Mouse (Mus musculus) adrenal gland, adult 18-20 months (tissue): ENCODE results near the gene Foxl1. TPM values are rescaled to one million over a fixed set of nuclear protein-coding genes. Genes with fewer than 3 reads are reported as not detected.
"Not testable (repeated sequence)": the region's sequence is repeated elsewhere in the genome, so short reads cannot be mapped to it uniquely, and the experiment has no call there.

Source experiments
- DNase-seq, 2 experiments: peaks; one replicate each; pipeline ENCODE4 v3.0.0; 2021 to 2022; ENCODE audit warnings: low spot score in 2 of 2
- total RNA-seq, 2 experiments: library from RNA; stranded (reverse); gene quantifications; 1 replicate in 1 of 2; 2 replicates in 1 of 2; pipeline ENCODE4 v1.2.3; 2021

The Foxl1 gene
- total RNA-seq, 2 experiments from 2014 or later, result 0.26 to 0.27 TPM

DNA sequence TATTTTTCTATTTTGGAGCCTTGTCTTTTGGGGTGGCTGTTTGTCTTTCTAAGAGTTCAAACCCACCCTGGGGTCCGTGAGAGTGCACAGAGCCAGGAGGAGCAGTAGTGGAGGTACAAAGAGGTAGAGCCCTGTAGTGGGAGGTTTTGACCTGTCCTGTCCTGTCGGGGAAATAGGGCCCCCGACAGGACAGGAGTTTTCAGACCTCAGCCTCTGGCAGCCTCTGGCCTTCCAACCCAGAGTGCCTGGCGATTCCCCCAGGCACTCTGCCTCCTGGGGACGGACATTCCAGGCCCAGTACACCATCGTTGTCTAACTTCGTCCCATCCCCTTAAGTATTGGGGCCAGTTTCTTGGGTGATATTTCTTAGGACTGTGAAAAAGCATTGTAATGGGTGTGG, 5.4 kb upstream of the Foxl1 start:
- DNase-seq, result no peak

DNA sequence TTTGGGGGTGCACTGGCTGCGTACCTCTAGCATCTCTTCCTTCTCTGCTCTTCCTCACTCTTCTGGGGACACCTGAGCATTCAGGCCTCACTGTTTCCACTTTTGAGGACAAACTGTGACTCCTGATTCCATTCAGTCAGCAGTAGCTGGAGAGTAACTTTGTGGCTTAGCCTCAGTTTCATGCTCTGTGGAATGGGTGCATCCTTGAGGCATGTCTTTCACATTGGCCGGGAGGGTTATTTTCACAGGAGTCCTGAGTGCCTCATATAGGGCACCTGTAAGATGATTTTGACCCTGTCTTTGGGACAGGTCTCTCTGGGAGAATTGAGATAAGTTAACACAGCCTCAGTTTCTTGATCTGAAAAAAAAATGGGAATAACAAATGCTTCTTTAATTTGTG, 4.6 kb upstream of the Foxl1 start:
- no peak for DNase-seq

DNA sequence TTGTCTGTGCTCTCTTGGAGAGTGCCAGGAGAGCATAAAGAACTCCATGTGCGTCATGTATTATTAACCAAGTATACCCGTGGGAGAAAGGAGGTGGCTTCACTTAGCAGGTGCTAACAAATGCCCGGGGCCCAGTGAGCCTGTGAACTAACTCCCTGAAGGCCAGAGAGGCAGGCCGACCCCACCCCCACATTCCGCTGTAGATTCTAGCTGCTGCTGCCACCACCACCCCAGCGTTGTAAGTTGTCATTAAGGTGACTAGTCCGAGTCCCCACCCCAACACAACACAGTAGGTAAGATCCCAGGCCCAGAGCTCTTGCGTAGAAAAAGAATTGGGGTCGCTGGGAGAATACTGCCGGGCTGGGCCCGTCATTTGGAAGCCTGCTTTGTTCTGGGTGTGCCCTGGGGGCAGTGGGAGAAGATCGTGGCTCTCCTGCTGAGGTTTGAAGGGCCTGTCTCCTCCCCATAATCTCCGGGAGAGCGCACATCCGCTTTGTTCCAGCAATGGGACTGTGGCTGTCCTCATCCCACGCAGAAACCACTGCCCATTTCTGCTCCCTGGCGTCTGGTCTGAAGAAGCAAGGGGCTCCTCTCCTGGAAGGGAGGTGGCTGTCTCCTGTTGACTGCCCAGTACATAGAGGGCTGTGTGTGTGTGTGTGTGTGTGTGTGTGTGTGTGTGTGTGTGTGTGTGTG, 3.0 kb upstream of the Foxl1 start:
- DNase-seq, result no peak

DNA sequence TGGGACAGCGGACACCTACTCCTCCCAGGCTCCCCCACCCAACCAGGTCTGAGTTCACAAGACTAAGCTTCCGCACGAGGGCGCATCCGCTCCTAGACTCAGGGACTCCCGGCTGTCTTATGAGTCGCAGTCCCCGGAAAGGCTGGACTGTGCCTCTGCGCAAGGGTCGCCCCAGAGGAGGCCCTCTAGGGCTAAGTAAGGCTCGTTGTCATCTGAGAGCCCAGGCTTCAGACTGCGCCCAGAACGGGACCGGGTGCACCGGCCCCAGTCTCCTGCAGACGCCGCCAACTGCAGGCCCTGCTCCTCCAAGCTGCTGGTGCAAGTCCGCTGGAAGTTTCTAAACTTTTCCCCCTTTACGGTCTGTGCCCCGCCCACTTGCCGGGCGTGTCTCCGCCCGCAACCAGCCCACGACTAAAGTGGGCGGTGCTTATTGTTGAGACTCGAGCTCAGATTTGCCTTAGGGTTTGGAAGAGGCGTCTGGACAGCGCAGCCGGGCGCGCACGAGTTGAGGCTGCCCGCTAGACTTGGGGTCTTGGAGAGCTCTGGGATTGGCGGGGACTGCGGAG, 2.3 kb upstream of the Foxl1 start:
- peak; percentile 65 to 66 for DNase-seq

DNA sequence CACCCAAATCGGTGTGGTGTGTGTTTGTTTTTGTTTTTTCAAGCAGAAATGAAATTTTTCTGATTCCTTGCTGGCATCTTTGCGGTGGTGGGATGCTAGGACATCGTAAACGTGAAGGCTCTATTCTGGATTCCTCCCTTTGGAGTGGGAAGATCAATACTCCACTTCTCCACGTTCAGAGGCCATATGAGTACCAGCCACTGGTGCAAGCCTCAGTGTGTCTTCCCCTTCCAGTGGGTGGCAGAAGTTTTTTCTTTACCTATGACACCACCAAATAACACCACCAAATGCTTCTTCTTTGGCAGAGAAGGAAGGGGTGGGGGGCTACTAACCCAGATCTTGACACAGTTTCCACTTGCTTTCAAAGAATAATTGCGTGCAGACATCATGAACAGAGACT, 1.5 kb upstream of the Foxl1 start:
- no peak for DNase-seq

DNA sequence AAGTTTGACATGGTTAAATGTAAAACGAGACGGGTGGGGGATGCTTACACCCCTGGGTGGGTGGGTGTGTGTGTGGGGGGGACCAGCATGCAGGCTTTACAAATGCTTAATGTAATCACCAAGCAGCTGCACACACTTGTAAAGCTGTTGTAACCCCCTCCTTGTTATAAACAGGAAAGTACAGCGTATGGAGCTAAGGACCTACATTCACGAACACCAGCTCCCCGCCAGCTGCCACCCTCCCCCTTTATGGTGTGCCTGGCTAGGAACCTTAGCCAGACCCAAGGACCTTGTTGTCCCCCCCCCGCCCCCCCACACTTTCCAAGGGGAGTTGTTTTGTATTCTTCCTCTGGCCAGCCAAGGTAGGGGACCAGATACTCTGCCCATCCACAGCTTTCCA, 1.0 kb upstream of the Foxl1 start:
- DNase-seq, result no peak

DNA sequence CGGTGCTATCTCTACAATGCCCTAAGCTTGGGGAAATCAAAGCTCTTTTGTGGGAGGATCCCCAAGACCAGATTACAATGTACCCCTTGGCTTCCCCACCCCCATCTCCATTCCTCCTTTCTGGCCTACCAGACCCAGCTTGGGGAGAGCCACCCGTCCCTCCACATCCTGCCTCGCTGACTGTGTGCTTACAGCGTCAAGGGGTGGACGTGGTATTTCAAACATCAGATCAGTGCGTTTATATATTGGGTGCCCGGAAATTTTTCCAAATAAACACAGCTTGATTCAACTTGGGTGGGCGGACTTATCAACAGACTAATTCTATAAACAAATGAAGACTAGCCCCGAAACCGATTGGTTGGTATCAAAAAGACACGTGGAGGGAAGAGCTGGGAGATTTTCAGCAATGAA, 444 bp upstream of the Foxl1 start:
- no peak for DNase-seq

DNA sequence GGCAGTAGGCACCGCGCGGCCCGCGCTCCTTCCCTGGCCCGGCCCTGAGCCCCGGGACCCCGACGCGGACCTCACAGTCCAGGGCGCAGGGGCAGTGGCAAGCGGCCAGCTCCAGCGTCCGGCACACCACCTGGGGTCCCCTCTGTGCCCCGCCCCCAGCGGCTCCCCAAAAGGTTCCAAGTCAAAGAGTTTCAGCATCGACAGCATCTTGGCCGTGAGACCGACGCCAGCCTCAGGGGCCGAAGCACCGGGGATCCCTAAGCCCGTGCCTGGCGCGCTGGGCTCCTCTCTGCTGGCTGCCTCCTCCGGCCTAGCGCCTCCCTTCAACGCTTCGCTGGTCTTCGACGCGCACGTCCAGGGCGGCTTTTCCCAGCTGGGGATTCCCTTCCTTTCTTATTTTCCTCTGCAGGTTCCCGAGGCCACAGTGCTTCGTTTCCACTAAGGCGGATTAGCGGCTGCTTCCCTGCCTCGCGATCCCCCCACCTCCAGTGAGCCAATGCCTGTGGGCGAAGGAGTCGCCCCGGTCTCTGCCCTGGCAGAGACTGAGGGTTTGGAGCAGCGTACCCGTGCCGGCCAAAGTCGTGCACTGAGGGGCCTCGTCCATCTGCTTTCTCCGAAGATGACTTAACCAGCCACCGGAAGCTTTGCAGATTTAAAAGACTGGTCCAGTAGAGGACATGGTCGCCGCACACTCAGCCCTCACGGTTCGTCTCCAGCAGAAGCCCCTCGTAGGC, 958 bp downstream of the Foxl1 start:
- DNase-seq, result no peak

DNA sequence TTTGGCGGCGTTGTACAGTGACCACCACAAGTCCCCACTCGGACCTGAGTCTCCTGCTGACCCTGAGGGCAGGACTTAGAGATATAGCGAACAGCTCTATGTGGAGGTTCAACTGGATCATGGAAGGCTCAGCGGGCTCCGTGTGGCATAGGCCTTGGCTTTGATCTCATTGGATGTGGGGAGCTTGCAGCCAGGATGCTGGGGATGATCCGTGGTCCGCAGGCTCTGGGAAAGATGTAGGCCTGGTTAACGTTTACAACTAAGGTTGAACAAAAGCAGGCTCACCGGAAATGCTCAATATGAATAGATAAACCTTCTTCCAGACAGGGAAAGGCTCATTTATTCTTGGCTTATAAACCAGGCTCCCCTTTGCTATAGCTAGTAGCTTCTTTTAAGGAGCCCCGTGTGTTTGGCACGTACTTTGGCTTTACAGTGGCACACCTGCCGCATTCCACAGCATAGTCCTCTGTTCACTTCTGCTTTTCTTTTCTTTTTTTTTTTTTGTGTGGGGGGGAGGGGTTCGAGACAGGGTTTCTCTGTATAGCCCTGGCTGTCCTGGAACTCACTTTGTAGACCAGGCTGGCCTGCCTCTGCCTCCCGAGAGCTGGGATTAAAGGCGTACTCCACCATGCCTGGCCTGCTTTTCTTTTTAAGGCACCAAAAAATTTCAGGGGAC, 1.7 kb downstream of the Foxl1 start:
- DNase-seq, result no peak

DNA sequence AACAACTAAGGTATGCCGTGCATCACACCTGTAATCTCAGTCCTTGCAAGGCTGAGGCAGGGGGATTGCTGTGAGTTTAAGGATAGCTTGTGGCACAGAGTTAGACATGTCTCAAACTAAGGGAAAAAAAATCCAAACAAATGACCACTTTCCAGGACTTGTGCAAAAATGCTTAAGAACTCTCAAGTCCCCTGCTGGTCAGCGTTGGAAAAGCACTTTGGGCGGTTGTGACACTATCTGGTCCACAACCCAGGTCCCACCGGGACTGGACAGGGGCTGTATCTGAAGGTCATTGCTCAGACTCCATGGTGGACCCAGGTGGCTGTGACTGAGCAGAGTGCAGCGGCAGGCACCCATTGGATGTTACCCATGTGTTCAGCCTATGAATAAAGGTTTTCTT, 2.8 kb downstream of the Foxl1 start:
- DNase-seq, result no peak

DNA sequence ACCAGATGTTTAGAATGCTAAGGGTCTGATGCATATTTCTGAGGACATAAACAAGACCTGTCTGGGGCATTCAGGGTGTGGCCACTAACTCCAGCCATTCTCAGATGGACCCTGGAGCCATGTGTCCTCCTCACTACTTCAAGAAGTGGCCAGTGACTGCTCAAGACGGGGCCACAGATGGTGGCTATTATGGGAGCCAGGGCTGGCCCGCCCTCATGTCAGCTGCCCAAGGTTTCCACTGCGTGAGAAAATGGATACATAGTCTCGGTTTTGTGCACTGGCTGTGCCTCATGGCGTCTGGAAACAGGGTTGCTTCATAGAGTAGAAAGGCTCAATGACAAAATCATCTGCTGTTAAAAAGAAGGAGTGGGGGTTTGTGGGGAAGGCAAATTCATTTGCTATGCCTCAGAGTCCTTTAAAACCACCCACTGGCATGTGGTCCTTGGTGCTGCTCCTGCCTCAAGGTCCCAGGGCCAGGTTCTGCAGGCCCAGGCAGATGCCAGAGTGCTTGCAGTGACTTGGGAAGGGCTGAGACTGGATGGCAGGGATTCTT, 5.3 kb downstream of the Foxl1 start:
- no peak for DNase-seq

DNA sequence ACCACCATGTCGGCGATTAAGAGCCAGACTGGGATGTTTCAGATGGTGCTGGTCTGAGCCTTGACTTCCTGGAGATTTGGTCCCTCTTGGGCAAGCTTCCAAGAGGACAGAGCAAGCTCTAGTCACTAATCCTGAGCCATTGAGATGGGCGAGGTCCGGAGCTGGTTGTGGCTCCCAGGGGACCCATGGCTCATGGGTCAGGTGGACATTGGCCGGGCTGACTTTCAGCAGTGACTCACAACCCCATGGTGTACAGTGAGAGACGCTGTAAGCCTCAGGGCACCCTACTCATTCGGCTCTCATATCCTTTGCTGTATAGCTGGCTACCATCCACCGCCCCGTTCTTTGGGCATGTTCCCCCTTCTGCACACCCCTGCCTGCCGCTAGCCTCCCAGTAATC, 6.4 kb downstream of the Foxl1 start:
- no peak for DNase-seq

DNA sequence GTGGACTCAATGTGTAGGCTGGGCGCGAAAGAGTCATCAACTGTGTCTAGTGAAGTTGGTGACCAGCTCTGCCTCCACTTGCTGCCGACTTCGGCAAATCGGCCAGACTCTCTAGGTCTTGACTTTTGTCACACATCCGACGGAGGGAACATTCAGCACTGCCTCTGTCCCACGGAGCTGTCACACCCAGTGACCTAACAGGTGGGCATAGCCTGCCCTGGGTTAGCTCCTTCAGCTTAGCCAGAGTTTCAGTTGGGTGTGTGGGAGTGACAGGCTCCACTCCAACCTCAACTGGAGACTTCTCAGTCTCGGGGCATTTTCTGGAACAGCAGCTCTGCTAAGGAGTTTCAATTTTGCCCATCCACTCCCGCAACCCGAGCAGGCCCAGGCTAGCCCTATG, 6.8 kb downstream of the Foxl1 start:
- no peak for DNase-seq

DNA sequence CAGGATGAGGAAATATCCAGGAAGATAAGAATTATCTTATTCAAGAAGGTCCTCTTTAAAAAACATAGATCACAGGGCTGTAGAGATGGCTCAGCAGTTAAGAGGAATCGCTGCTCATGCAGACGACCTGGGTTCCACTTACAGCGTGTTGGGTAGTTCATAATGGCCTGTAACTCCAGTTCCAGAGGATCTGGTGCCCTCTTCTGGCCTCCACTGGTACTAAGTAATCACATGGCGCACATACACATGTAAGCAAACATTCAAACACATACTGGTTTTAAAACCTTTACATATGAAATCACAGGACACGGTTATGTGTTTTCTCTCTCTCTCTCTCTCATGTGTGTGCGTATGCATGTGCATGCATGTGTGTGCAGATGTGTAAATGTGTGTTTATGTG, 9.1 kb downstream of the Foxl1 start:
- no peak for DNase-seq

DNA sequence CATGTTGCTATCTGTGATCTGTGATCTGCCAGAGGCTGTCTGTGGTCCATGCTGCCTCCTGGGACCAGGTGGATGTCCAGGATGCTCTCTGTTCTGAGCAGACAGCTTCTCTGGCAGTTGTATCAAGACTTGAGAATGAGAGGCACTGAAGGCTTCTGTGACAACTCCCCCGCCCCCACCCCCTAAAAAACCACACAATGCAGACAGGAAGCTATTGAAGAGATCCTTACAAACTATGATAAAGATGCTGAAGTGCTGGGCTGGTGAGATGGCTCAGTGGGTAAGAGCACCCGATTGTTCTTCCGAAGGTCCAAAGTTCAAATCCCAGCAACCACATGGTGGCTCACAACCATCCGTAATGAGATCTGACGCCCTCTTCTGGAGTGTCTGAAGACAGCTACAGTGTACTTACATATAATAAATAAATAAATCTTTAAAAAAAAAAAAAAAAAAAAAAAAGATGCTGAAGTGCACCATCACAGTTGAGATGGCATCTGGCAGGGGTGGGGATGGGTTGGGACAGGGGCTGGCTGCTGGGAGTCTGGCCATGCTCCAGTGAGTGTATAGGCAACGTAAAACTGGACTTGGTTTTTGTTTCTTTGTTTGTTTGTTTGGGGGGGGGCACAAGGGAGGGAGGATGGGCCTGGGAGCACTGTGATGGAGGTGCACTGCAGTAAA, 17.9 kb downstream of the Foxl1 start:
- not testable (repeated sequence) for DNase-seq

DNA sequence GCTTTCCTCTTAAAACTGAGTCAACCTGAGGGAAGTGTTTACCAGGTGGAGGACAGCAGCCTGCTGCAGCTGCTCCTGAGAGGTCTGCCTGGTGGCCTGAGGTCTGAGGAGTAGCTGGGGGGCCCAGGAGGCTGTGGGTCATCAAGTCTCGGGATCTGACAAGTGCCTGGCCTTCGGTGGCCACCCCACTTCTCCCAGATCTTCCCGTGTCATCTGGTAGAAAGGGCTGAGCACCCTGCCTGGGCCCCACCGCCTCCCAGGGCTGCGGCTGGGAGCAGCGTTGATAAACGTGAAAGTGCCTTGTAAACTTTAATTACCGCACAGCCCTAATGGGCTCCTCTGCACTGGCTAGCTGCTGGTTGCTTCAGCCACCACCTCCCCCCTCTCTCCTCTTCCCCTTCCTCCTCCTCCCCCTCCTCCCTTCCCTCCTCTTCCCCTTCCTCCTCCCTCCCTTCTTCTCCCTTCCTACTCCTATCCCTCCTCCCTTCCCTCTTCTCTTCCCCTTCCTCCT, 20.9 kb downstream of the Foxl1 start:
- no peak for DNase-seq

DNA sequence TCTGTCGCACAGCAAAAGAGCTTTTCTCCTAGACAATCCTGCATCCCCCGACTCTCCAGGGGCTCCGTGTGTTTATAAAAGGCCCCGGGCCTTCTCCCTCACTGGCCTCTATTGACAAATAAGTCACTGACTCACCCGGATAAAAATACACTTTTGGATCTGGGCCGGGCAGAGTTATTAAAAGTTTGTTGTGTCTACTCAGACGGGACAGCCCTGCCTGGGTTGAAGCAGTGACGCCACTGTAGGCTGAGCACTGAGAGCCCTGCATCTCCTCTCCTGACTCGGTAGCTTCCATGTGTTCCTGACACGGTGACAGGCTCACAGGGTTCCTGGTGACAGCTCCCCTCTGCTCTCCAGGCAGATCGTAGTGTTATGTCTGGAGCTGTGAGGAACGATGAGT, 24.7 kb downstream of the Foxl1 start:
- DNase-seq, result no peak

DNA sequence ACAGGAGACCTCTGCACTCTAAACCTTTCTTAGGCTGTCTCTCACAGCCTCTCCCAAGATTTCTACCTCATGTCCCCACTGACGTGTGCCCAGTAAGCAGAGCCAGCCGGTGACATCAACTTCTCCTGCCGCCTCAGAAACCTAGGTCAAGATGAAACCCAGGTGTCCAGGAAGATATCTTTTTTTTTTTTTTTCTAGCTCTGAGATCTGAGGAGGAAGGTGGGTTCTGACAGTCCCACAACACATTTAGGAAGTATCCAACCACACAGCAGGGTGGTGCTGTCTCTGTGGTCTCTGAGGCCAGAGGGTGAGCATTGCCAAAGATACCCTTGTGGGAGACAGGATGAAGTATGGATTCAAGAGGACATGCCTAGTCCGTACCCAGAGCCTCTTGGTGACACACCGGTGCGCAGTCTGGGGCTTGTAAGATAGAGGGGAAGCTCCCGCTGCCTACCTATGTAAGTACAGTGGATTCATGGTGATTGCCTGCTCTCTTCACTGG, 29.3 kb downstream of the Foxl1 start:
- DNase-seq, result no peak

DNA sequence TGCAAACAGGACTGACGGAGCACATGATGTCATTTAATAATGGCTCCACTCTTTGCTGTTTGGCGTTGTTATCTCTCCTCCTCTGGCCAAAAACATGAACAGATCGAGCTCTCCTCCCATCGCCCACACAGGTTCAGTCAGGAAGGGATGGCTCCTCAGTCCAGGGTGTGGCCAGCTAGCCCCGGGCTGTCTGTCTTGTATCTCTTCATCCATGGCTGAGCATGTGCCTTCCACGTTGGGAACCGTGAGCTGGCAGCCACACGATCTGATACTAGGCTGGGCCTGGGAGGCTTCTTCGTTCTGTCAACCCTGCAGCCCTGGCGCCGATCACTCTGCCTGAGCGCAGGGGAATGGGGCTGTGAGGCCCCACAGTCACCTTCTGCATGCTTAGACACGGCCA, 31.1 kb downstream of the Foxl1 start:
- no peak for DNase-seq

DNA sequence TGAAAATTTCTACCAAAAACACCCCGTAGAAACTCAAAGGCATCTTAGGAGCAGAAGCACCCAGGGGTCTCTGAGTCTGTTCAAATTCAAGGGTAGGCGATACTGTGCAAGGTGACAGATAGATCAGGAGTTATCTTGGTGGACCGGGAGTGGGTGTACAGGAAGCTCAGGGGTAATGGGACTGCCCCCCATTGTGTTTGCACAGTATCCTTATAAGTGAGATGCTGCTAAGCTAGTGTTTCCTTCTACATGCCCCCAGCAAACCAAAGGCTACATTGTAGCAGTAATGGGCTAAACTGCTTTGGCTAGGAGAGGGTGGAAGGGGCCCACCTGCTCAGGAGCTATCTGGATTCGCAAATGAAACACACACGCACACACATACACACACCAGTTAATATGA, 33.7 kb downstream of the Foxl1 start:
- no peak for DNase-seq

DNA sequence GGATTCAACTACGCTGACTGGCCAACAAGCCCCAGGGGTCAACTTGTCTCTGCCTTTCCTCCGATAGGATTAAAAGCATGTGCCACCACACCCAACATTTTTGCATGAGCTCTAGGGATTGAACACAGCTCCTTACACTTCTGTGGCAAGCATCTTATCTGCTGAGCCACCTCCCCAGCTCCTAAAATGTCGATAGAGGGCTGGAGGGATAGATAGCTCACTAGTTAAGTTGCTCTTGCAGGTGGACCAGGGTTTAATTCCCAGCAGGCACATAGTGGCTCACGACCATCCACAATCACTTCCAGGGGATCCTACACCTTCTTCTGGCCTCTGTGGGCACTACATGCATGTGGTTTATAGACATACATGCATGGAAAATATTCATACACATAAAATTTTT, 34.7 kb downstream of the Foxl1 start:
- DNase-seq, result no peak
